In genomic region chr4:139500814-139501213, GRCm38 (mm10) we compare ENCODE assay signal across 8 mouse cellular contexts. TPM values are rescaled to one million over a fixed set of nuclear protein-coding genes. Genes with fewer than 3 reads are reported as not detected.
DNase-seq lines count a peak whose midpoint lies in the region.
"Had no signal": no experiment of that assay in that cellular context is flagged by ENCODE, and none has a peak within 500 bp of the region (broad histone marks: within the 10 kb centered on the region; RNA-seq: fewer than 3 reads in every experiment).

No protein-coding gene starts in this region.

- peak; percentile 46 for DNase-seq in layer of hippocampus, adult 11-12 months (ENCODE audit: low spot score)
- no peak for DNase-seq in layer of hippocampus, adult 9-10 months (ENCODE audit: low spot score)
- DNase-seq in NIH3T3 (ENCODE audit: low read depth), result peak; percentile 9
- DNase-seq in cerebellum, postnatal 25 days, result peak; percentile 57 to 69
- peak; percentile 43 to 48 for DNase-seq in layer of hippocampus, adult 8-10 months (ENCODE audit: low spot score in 2 of 2)
- no peak for DNase-seq in thymus, postnatal 10 days (ENCODE audit: low spot score in 2 of 2)
- no peak for DNase-seq in retina, embryonic 14.5 days (ENCODE audit: low spot score)
- DNase-seq: lung, adult 2 months had no signal

RNA-seq across cellular contexts. Expression of gene Iffo2, which starts 29.5 kb away (rescaled TPM):
- 10 to 100 TPM; 16.0 to 18.5 (median 17.7) TPM for total RNA-seq in layer of hippocampus, adult 8-10 months (2022)

Comparison
In these comparisons a context has a peak if more than half of its experiments do, and no peak if none do; other contexts are left out.
1. DNase-seq: peak in layer of hippocampus, adult 11-12 months (single experiment), NIH3T3 (single experiment), cerebellum, postnatal 25 days (2 of 2) and layer of hippocampus, adult 8-10 months (2 of 2); none in layer of hippocampus, adult 9-10 months (single experiment), thymus, postnatal 10 days (0 of 2) and retina, embryonic 14.5 days (single experiment).